Mouse (Mus musculus) left cerebral cortex, postnatal 4 days (tissue): ENCODE data around the gene E030030I06Rik. TPM values are rescaled to one million over a fixed set of nuclear protein-coding genes. Genes with fewer than 3 reads are reported as not detected.
"Not testable (repeated sequence)": the region's sequence is repeated elsewhere in the genome, so short reads cannot be mapped to it uniquely, and the experiment has no call there.

Source experiments
- DNase-seq: peaks from one replicate; pipeline ENCODE4 v3.0.0-alpha.2; 2022
- intact Hi-C: fragments of 180-260 bp; cut with DNase I; formaldehyde crosslinking; loops from one replicate; pipeline ENCODE4 v1.15.1; 2025
- total RNA-seq, 2 experiments: library from RNA; stranded (reverse); gene quantifications; 2 replicates each; pipeline ENCODE4 v1.2.3; 2021

E030030I06Rik gene
- total RNA-seq, 2 experiments from 2014 or later: 0.77 to 2.1 TPM

DNA sequence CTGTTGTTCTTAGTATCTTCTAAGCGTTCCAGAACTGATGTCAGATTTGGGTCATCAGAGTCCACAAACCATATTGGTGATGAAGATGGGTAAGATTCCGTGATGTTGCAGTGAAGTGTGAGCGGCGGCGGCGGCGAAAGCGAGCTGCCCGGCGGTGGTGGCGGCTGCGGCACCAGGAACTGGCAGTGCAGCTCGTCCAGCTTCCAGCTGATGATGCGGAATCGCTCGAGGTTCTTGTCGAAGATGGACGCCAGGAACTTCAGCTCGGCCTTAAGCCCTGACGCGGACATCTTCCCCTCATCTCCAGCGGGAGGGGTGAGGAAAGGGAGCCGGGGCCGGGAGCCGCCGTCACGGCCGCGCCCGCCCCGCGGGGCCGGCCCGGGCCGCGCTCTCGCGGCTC, 5.1 kb upstream of the E030030I06Rik start:
- not testable (repeated sequence) for DNase-seq
- intact Hi-C loops: loop anchor here (10.0 kb wide), 1 partner anchor 119 kb away; no protein-coding TSS in a partner anchor

DNA sequence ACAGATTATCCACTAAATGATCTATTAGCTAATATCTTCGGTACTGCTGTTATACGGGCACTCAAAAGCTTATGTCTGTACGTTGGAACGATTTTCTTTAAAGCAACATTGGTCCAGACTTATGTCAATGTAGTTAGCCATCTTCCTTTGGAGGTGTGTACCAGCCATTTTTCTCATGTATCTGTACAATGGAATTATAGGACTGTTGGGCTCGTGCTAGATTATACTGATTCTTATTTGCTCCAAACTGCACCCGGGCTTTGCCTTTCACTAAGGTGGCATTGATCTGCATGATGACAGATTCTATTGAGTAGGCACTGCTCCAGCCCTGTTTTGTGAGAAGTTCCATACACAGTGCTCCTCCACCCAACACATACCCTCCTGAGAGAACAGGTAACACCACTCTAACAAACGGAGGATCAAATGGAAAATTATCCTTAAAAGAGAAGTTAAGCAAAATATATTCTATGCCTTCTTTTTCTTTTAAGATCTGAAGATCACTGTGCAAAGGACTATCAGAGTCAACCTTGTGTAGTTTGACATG, 4.1 kb upstream of the E030030I06Rik start:
- intact Hi-C loops: loop anchor here (10.0 kb wide), 1 partner anchor 118 kb away; no protein-coding TSS in a partner anchor

DNA sequence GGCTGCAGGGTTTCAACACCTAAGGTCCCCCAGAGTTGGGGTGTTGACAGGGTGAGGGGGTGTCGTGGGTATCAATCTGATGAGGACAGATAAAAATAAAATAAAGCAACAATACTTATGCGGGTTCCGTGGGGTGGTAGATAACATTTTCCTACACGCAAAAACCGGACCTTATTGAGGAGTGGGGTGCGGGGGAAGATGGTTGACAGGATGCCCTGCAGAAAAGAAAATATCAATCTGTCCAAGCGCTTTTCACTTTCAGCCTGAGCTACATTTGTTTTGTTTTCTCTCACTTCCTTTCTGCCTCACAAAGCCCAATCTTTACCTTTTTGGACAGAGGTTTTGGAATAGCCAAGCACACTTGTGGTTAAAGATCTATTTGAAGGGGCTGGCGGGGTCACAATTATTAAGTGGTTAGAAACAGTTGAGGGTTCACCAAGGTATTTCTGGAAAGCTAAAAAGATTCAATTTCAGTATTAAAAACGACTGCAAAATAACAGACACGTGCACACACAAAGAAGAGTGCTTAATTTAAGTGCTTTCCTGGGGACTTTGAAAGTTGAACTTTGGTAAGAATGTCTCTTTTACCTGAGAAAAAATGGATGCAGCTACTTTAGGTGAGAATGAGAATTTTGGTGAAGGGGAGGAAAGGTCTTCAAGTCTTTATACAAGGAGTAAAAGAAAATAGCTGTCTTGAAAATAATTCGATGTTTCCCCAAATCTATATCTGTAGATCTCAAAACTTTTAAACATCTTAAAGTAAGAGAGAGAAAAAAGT, 3.0 kb upstream of the E030030I06Rik start:
- not testable (repeated sequence) for DNase-seq
- intact Hi-C loops: loop anchor here (10.0 kb wide), 1 partner anchor 117 kb away; no protein-coding TSS in a partner anchor

More for the DNA sequence above, 4.1 kb upstream of the E030030I06Rik start:
- DNase-seq: not testable (repeated sequence)

DNA sequence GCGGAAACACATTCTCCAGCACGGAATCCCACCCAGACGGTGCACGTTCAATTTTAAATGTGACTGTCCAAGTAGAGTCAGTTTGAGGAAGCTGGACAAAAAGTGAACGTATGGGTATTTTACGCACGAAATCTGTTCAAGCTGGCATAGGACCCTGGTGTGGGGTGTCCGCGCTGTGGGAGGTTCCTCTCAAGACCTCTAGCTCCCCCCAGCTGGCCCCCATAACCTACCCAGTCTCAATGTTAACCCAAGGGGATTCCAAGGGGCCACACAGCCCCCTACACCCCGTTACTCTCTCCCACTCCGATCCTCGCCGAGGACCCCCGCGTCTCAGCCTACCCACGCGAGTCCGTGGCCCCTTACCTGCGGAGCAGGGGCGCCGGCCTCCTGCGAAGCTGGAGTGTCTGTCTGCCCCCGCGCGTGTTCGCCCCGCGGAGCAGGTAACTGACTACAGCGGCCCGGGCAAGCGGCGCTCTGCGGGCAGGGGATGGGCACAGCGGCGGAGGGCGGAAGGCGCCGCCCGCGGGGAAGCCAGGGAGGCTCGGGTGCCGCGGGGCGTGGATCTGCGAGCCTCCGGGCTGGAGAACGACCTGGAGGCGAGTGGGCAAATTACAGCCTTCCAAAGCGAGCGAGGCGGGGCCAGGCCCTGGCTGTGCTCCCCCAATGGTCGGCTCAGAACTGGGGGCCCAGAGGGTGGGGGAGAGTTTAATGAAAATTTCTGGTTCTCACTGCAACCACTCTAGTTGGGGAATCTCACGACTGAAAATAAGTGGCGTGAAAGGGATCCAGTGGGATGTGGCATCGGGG, 2.2 kb upstream of the E030030I06Rik start:
- intact Hi-C loops: loop anchor here (10.0 kb wide), 1 partner anchor 116 kb away; no protein-coding TSS in a partner anchor

DNA sequence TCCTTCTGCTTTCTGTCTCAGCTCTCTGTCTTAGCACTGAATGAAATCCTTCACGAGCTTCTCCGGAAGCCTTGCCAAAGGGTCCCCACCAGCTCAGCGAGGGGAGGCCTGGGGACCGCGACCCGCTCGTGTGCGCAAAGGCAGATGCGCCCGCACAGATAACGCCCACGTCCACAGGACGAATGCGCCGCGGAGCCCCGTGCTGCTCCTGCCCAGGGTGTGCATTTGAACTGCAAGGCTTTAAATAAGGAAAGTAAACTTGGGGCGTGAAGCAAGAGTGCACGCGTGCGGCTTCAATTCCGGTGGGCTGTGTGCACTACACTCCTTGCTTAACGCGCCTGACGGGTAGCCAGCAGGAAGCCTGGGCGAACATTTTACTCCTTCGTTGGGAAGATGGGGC, 1.5 kb upstream of the E030030I06Rik start:
- no peak for DNase-seq
- intact Hi-C loops: loop anchor here (10.0 kb wide), 1 partner anchor 116 kb away; no protein-coding TSS in a partner anchor

More for the DNA sequence above, 2.2 kb upstream of the E030030I06Rik start:
- DNase-seq: not testable (repeated sequence)

DNA sequence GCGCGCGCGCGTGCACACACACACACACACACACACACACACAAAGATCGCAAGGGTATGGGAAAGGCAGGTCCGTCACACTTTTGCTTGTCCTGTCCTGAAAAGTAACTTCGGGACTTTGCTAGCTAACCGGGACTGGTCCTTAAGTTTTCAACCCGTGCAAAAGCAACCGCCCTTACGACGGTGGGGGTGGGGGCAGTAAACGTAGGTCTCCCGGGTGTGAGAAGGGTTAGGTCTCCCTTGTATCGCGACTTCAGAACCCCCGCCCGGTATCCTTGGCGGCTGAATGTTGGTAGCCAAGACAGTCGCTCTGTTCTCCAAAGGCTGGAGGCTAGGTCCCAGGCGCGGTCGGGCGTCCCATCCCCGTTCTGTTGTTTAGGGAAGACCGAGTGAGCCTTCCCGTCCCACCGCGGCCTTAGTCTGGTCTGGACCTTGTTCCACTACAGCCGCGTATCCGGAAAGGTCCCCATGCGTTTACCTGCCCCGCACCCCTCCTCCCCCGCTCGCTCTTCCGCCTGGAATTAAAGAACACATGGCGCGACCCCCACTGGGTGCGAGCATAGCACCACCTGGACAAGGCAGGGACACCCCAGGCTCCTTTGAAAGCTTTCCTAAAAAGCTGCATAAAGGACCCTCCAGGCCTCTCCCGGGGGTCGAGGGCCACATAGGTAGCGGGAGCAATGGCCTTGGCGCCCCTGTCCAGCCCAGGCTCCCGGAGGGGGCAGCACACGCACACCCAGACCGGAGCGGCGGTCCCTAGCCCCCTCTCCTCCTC, 808 bp upstream of the E030030I06Rik start:
- intact Hi-C loops: loop anchor here (10.0 kb wide), 1 partner anchor 115 kb away; no protein-coding TSS in a partner anchor

DNA sequence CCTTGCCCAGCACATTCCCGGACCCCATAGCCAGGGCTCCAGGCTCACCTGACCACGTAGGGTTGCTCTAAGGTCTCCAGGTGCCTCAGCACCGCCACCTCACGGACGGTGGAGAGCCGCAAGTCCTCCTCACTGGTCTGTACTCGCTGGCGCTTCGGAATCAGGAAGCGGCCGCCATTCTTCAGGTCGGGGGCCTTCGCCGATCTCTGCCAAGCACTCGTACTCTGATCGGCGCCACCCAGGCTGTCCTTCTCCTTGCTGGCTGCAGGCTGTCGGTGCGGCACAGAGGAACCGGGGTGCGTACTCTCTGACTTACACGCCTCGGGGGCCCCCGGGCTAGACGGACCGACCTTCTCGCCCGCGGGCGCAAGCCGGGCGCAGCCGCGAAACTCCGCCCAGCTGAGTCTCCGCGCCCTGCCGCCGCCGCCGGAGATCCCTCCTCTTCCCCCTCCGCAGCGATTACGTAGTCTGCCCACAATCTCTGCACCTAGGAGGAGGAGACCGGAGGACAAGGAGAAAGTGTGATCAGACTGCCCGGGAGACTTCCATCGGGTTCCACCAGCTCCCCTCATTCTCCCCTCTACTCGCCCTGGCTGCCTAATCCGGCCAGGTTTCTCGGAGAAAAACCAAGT, 513 bp downstream of the E030030I06Rik start:
- peak; percentile 46 for DNase-seq
- intact Hi-C loops: no loop called here

More for the DNA sequence above, 808 bp upstream of the E030030I06Rik start:
- no peak for DNase-seq

DNA sequence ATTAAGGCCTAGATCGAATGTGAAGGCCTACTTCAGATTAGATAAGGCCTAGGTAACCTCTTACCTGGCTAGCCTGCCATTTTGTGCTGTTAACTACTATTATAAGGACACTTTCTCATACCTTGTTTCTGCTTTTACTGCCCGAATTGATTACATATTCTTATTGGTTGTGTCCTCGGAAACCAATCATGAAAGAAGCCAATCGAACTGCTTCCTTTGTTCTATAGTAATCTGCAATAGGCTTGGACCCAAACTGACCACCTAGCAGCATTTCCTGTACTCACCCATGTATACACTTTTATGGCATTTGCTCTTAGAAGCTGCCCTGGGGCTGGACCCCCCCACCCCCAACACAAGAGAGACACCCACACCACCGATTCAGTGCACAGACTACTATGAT, 6.1 kb downstream of the E030030I06Rik start:
- no peak for DNase-seq
- intact Hi-C loops: no loop called here

DNA sequence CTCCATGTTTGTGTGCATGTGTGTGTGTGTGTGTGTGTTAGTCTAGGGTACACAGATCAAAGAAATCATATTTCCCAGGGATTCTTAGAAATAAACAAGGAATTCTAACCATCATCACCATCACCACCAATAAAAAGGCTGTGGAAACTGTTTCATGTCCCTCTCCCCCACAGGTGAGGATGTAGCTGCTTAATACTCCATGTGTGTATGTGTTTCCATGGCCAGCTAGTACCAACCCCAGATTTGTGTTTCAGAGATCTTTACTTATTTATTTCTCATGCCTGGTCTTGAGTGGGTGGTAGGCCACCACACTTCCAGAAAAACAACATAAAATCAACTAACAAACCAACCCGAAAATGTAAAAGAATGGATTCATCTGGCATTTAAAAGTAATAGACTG, 6.9 kb downstream of the E030030I06Rik start:
- DNase-seq, intact Hi-C loops: not testable (repeated sequence)

DNA sequence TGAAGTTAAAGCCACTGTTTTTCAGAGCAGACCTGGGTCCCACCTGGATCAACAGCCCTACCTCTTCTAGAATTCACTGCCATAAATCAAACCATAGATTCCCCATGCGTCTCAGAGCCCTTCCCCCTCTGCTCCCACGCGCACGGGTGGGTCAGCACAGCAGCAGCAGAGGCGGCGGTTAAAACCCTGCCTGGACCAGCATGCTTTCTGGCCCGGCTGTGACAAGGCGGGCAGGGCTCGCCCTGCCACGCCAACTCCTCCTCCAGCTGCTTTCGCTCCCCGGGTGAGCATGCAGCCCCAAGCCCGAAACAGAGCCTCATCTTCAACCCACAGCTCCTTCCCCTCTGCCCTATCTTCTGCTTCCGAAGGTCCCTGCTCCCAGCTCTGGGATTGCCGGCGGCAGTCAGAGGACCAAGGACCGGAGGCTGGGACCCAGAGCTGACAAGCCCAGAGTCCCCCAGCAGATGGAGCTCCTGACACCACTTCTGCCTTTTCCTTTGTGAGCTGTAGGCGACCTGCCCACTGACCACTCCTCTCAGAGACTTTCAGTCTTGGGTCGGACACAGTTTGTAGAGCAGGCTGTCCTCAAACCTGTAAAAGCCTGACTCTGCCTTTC, 8.3 kb downstream of the E030030I06Rik start:
- intact Hi-C loops: no loop called here
- peak; percentile 82 for DNase-seq

DNA sequence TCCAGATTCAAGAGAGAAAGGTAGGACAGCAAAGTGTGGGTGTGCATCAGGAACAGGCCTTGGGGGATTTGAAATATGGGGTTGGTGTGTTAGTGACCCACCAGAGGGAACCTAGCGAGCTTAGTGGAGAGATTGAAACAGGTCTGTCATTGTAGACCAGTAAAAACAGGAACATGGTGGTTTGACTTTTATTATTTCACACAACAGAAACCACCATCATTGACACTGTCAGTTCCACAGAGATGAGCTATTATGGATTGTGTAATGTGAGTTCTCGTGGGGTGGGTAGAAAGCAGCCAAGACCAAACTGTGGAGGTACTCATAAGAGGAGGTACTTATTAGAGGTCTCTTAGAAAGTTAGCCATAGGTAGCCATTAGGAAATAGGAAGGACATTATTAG, 74.5 kb downstream of the E030030I06Rik start:
- intact Hi-C loops: no loop called here

DNA sequence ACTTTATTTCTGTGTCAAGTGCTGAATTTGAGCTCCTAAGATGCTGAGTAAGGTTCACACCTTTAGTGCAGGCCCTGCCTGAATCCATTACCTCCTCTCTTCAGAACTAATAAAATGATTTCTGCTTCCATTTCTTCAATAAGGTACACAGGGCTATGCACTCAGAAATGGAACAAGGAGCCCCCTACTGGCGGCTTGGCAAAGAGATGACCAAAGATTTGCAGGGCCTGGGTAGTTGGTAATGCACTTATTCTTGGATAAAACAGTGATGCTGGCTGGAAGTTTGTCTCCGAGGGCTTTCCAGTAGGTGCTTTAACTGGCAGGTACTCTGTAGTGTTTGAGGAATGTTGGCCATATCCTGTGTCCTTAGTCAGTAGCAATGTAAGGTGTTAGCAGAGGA, 76.3 kb downstream of the E030030I06Rik start:
- no peak for DNase-seq
- intact Hi-C loops: no loop called here

More for the DNA sequence above, 74.5 kb downstream of the E030030I06Rik start:
- no peak for DNase-seq

DNA sequence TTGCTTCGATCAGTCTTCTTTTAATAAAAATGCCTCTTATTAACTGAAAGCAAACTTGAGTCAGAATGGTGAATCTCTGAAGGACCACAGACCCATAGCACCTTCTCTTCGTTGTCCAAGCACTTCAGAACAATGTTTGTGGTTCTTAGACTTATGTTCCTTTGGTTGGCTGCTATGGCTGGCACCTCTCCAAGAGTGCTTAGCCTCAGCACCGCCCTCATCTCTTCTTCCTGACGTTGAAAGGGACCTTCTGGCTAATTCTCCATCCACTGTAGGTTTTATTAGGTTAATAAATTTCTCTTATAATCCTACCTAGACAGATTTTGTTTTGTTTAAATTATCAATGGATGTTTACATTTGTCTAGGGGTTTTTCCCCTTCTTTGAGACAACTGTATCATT, 78.5 kb downstream of the E030030I06Rik start:
- intact Hi-C loops: no loop called here
- DNase-seq: no peak

DNA sequence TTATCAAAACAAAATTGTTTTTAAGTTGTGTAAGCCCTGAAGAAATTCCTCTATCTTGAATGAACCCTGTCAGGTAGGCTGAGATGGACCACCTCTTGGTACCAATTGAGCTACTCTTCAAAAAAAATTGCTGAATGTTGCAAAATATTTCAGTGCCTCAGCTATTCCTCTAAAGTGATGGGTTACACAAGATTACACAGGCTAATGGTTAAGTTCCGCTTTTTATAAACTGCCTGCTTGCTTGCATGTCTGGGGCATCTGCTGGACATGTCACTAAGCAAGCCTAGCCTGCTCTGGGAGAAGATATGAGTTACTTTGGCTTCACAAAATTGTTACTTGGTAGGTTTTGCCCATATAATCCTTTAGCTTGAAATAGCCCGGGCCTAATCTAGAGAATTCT, 78.9 kb downstream of the E030030I06Rik start:
- intact Hi-C loops: no loop called here
- no peak for DNase-seq

DNA sequence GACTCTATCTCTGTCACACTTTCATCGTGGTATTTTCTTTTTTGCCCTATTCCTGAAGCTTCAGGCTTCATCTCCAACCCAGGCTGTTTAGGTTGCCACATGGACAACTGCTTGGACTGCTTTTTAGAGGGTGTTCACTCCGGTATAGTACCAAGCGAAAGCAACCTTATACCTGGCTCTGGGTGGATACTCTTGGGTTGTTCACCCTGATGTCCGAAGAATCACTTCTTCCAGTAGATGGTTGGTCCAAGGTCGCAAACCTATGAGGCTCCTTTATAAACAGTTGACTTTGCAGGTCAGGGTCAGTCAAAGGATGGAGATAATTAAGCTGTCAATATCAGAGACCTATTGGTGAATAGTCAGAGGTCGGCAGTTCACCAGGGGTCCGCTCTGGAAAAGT, 81.1 kb downstream of the E030030I06Rik start, which contains the start of gene 4930444G20Rik:
4930444G20Rik (minus strand) TSS at position 101 of the 400 bp plus-strand sequence.
- DNase-seq, intact Hi-C loops: not testable (repeated sequence)
